Mouse (Mus musculus): ENCODE results near the gene Rap1gap2.

Gene Rap1gap2

GRCm38 (mm10) chr11:74337931-74338330, 272.8 kb downstream of the Rap1gap2 start, which contains the start of gene Olfr410:
Gene Olfr410, minus strand, starts transcription at chr11:74338031.
- in situ Hi-C loops (cut with MboI, MseI): no loop called here

All from T-helper 1 cell (primary cell).